Mouse (Mus musculus) stomach, postnatal 0 days (tissue): ENCODE measurements around the gene Arhgap42.

ENCODE experiments used
- CTCF ChIP-seq: IDR thresholded peaks from 2 replicates; pipeline ENCODE4 v1.5.1; 2016; ENCODE audit warnings: antibody characterized with exemption, low read depth, mild to moderate bottlenecking, moderate library complexity
- EP300 ChIP-seq: optimal IDR thresholded peaks from 2 replicates; pipeline ENCODE3; 2016; ENCODE audit warnings: antibody characterized with exemption

DNA sequence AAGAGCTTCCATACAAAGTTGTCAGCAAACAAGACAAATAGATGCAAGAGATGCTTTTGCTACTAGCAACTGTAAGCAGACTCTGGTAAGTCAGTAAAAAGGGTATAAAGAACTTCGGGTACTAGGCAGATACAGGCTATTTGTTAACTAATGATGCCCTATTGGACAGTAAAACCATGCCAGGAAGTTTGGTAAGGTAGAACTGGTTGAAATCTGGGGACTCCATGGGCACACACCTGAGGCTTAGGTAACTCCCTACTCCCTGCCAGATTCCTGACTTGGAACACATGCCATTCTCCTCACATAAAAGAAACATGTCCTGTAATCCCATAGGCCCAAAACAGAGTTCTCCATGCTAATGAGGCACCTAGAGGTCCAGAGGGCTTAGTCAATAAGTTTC, 142.1 kb downstream of the Arhgap42 start:
- TF ChIP-seq CTCF (no peak), EP300 (no peak)
